Mouse (Mus musculus): ENCODE data around the gene Zscan20. TPM values are rescaled to one million over a fixed set of nuclear protein-coding genes. Genes with fewer than 3 reads are reported as not detected.
"Not testable (repeated sequence)": the region's sequence is repeated elsewhere in the genome, so short reads cannot be mapped to it uniquely, and the experiment has no call there.

Zscan20 gene
- polyA plus RNA-seq, 2 experiments, result 3.9 to 4.2 TPM

GRCm38 (mm10) chr4:128618963-128619362 is 9.1 kb upstream of the Zscan20 start:
- H3K36me3 ChIP-seq (ENCODE audit: control insufficient read depth, insufficient read depth, low read length), result no peaks in the 10 kb centered on the region
- no peak overlapping the region for H3K4me3 ChIP-seq (replicated peaks; ENCODE audit: low read length)
- no peak for TF ChIP-seq POLR2A (IDR thresholded peaks at IDR 0.05; ENCODE audit: borderline replicate concordance, extremely low read depth, insufficient read depth, insufficient read length)
- H3K4me2 ChIP-seq (replicated peaks; ENCODE audit: low read depth, low read length, severe bottlenecking), result no peak overlapping the region
- peak; percentile 7 for DNase-seq (ENCODE audit: low spot score)
- ATAC-seq (ENCODE audit: low FRiP score, low read depth), result peak; percentile 44; the same call in 1 of the 2 replicates
- peak overlapping the region; percentile 69 for H3K27ac ChIP-seq (replicated peaks; ENCODE audit: low read depth, low read length)
- no peak overlapping the region for H3K9ac ChIP-seq (ENCODE audit: low read depth, low read length, severe bottlenecking)
- no peaks in the 10 kb centered on the region for H3K27me3 ChIP-seq (ENCODE audit: control insufficient read depth, insufficient read depth, low read length)
- no peaks in the 10 kb centered on the region for H3K9me3 ChIP-seq (ENCODE audit: control insufficient read depth, low read length)
- H3K4me1 ChIP-seq (ENCODE audit: control insufficient read depth, insufficient read depth, low read length), result peaks cover 15% of the 10 kb centered on the region
- 14% methylated on average over 2 of the region's 2 CpGs for WGBS

- Histone ChIP-seq H3K4me1 (ENCODE audit: control insufficient read depth, insufficient read depth, low read length) (peaks cover 15% of the 10 kb centered on the region), H3K4me3 (replicated peaks; ENCODE audit: low read length) (no peak within 1 kb of the TSS), H3K9me3 (ENCODE audit: control insufficient read depth, low read length) (no peaks in the 10 kb centered on the region), H3K9ac (ENCODE audit: low read depth, low read length, severe bottlenecking) (no peak within 1 kb of the TSS), H3K27me3 (ENCODE audit: control insufficient read depth, insufficient read depth, low read length) (no peaks in the 10 kb centered on the region), H3K36me3 (ENCODE audit: control insufficient read depth, insufficient read depth, low read length) (no peaks in the 10 kb centered on the region), H3K27ac (replicated peaks; ENCODE audit: low read depth, low read length) (peak within 1 kb of the TSS; percentile 69), H3K4me2 (replicated peaks; ENCODE audit: low read depth, low read length, severe bottlenecking) (no peak within 1 kb of the TSS)
- 43% methylated on average over 15 of the region's 15 CpGs for whole genome bisulfite sequencing
- ATAC-seq (ENCODE audit: low FRiP score, low read depth) (0 out of 2 replicates have a peak, but pooled peaks have one; percentile 1), DNase-seq (ENCODE audit: low spot score) (no peak)
- no peak for TF ChIP-seq POLR2A (IDR thresholded peaks at IDR 0.05; ENCODE audit: borderline replicate concordance, extremely low read depth, insufficient read depth, insufficient read length)
Observed at GRCm38 (mm10) chr4:128618246-128618911, 8.5 kb upstream of the Zscan20 start, which contains the start of gene Tlr12. Tlr12 (minus strand) TSS chr4:128618619.

- DNase-seq (ENCODE audit: low spot score), result no peak
- no peak for TF ChIP-seq POLR2A (IDR thresholded peaks at IDR 0.05; ENCODE audit: borderline replicate concordance, extremely low read depth, insufficient read depth, insufficient read length)
- peaks cover 15% of the 10 kb centered on the region for H3K4me1 ChIP-seq (ENCODE audit: control insufficient read depth, insufficient read depth, low read length)
- no peaks in the 10 kb centered on the region for H3K27me3 ChIP-seq (ENCODE audit: control insufficient read depth, insufficient read depth, low read length)
- H3K4me3 ChIP-seq (replicated peaks; ENCODE audit: low read length), result no peak overlapping the region
- no peak for ATAC-seq (ENCODE audit: low FRiP score, low read depth)
- no peak overlapping the region for H3K27ac ChIP-seq (replicated peaks; ENCODE audit: low read depth, low read length)
- no peak overlapping the region for H3K4me2 ChIP-seq (replicated peaks; ENCODE audit: low read depth, low read length, severe bottlenecking)
- no peak overlapping the region for H3K9ac ChIP-seq (ENCODE audit: low read depth, low read length, severe bottlenecking)
- no peaks in the 10 kb centered on the region for H3K9me3 ChIP-seq (ENCODE audit: control insufficient read depth, low read length)
- no peaks in the 10 kb centered on the region for H3K36me3 ChIP-seq (ENCODE audit: control insufficient read depth, insufficient read depth, low read length)
- WGBS, result 74% methylated on average over 17 of the region's 17 CpGs
Observed at GRCm38 (mm10) chr4:128617363-128618120, 7.6 kb upstream of the Zscan20 start.

- no peak for DNase-seq (ENCODE audit: low spot score)
- Histone ChIP-seq H3K4me1 (ENCODE audit: control insufficient read depth, insufficient read depth, low read length) (peaks cover 16% of the 10 kb centered on the region), H3K9ac (ENCODE audit: low read depth, low read length, severe bottlenecking) (no peak overlapping the region), H3K36me3 (ENCODE audit: control insufficient read depth, insufficient read depth, low read length) (no peaks in the 10 kb centered on the region), H3K27ac (replicated peaks; ENCODE audit: low read depth, low read length) (no peak overlapping the region), H3K4me3 (replicated peaks; ENCODE audit: low read length) (no peak overlapping the region), H3K9me3 (ENCODE audit: control insufficient read depth, low read length) (no peaks in the 10 kb centered on the region), H3K4me2 (replicated peaks; ENCODE audit: low read depth, low read length, severe bottlenecking) (no peak overlapping the region), H3K27me3 (ENCODE audit: control insufficient read depth, insufficient read depth, low read length) (no peaks in the 10 kb centered on the region)
- 92% methylated on average over 14 of the region's 14 CpGs for WGBS
- TF ChIP-seq POLR2A (IDR thresholded peaks at IDR 0.05; ENCODE audit: borderline replicate concordance, extremely low read depth, insufficient read depth, insufficient read length), result no peak
- ATAC-seq (ENCODE audit: low FRiP score, low read depth), result no peak
Observed at GRCm38 (mm10) chr4:128615761-128616160, 5.9 kb upstream of the Zscan20 start.

GRCm38 (mm10) chr4:128613326-128613725 is 3.4 kb upstream of the Zscan20 start:
- no peaks in the 10 kb centered on the region for H3K27me3 ChIP-seq (ENCODE audit: control insufficient read depth, insufficient read depth, low read length)
- no peak overlapping the region for H3K4me2 ChIP-seq (replicated peaks; ENCODE audit: low read depth, low read length, severe bottlenecking)
- H3K4me3 ChIP-seq (replicated peaks; ENCODE audit: low read length), result no peak overlapping the region
- peak; percentile 81 for DNase-seq (ENCODE audit: low spot score)
- 13% methylated on average over 8 of the region's 8 CpGs for WGBS
- ATAC-seq (ENCODE audit: low FRiP score, low read depth), result no peak
- H3K27ac ChIP-seq (replicated peaks; ENCODE audit: low read depth, low read length), result no peak overlapping the region
- H3K9me3 ChIP-seq (ENCODE audit: control insufficient read depth, low read length), result no peaks in the 10 kb centered on the region
- TF ChIP-seq POLR2A (IDR thresholded peaks at IDR 0.05; ENCODE audit: borderline replicate concordance, extremely low read depth, insufficient read depth, insufficient read length), result no peak
- H3K9ac ChIP-seq (ENCODE audit: low read depth, low read length, severe bottlenecking), result no peak overlapping the region
- H3K4me1 ChIP-seq (ENCODE audit: control insufficient read depth, insufficient read depth, low read length), result peaks cover 16% of the 10 kb centered on the region
- H3K36me3 ChIP-seq (ENCODE audit: control insufficient read depth, insufficient read depth, low read length), result no peaks in the 10 kb centered on the region

GRCm38 (mm10) chr4:128611726-128612125 is 1.8 kb upstream of the Zscan20 start:
- WGBS, result 78% methylated on average over 2 of the region's 3 CpGs
- not testable (repeated sequence) for DNase-seq (ENCODE audit: low spot score); H3K27me3 ChIP-seq (ENCODE audit: control insufficient read depth, insufficient read depth, low read length); ATAC-seq (ENCODE audit: low FRiP score, low read depth); H3K9ac ChIP-seq (ENCODE audit: low read depth, low read length, severe bottlenecking); H3K4me1 ChIP-seq (ENCODE audit: control insufficient read depth, insufficient read depth, low read length); H3K4me3 ChIP-seq (replicated peaks; ENCODE audit: low read length); H3K27ac ChIP-seq (replicated peaks; ENCODE audit: low read depth, low read length); H3K4me2 ChIP-seq (replicated peaks; ENCODE audit: low read depth, low read length, severe bottlenecking); H3K9me3 ChIP-seq (ENCODE audit: control insufficient read depth, low read length); H3K36me3 ChIP-seq (ENCODE audit: control insufficient read depth, insufficient read depth, low read length)
